Mouse (Mus musculus) layer of hippocampus, adult 2 months (tissue): ENCODE data around the gene Cacna1s. TPM values are rescaled to one million over a fixed set of nuclear protein-coding genes. Genes with fewer than 3 reads are reported as not detected.

Source experiments
- DNase-seq, 2 experiments: peaks; one replicate each; pipeline ENCODE4 v3.0.0; 2022; ENCODE audit warnings: low spot score in 2 of 2
- H3K27ac ChIP-seq: fragments of 200-600 bp; 2 replicates; pipeline ENCODE4 v1.8.1; 2022
- H3K4me3 ChIP-seq: fragments of 200-600 bp; 2 replicates; pipeline ENCODE4 v1.8.1; 2022; ENCODE audit warnings: mild to moderate bottlenecking
- CTCF ChIP-seq: fragments of 200-600 bp; conservative IDR thresholded peaks from 2 replicates; pipeline ENCODE4 v1.8.1; 2022; ENCODE audit warnings: antibody characterized with exemption, mild to moderate bottlenecking, moderate library complexity
- total RNA-seq, 2 experiments: library from RNA; stranded (reverse); gene quantifications; 2 replicates each; pipeline ENCODE4 v1.2.3; 2021

The Cacna1s gene
- total RNA-seq, 2 experiments from 2014 or later: 0.49 to 0.77 TPM

- Histone ChIP-seq H3K4me3 (no peak overlapping the region), H3K27ac (peak overlapping the region; percentile 71)
- no peak for TF ChIP-seq CTCF
- DNase-seq: no peak
These were observed 76.5 kb downstream of the Cacna1s start for GRCm38 (mm10) chr1:136128944-136129589.

- peak overlapping the region; percentile 39; the same call in 1 of the 2 replicates for H3K27ac ChIP-seq
- TF ChIP-seq CTCF: no peak
- no peak for DNase-seq
- H3K4me3 ChIP-seq: no peak overlapping the region
These were observed 77.6 kb downstream of the Cacna1s start for GRCm38 (mm10) chr1:136130107-136130506.

- TF ChIP-seq CTCF: 0 out of 2 replicates have a peak, but pooled peaks have one; percentile 6
- Histone ChIP-seq H3K4me3 (peak within 1 kb of the TSS; percentile 75), H3K27ac (peak within 1 kb of the TSS; percentile 96)
- DNase-seq: peak; percentile 91 to 94
These were observed 78.5 kb downstream of the Cacna1s start, which contains the start of gene Kif21b for GRCm38 (mm10) chr1:136130951-136131558. Gene Kif21b, plus strand, starts transcription at chr1:136131389.

GRCm38 (mm10) chr1:136131603-136132291 is 79.2 kb downstream of the Cacna1s start:
- Histone ChIP-seq H3K4me3 (peak overlapping the region; percentile 75), H3K27ac (peak overlapping the region; percentile 96)
- no peak for DNase-seq
- no peak for TF ChIP-seq CTCF

GRCm38 (mm10) chr1:136132386-136133201 is 80.0 kb downstream of the Cacna1s start:
- no peak for TF ChIP-seq CTCF
- H3K27ac ChIP-seq: peak overlapping the region; percentile 96
- no peak for DNase-seq
- H3K4me3 ChIP-seq: peak overlapping the region; percentile 75

- peak overlapping the region; percentile 75 for H3K4me3 ChIP-seq
- H3K27ac ChIP-seq: peak overlapping the region; percentile 96
- DNase-seq: no peak
- TF ChIP-seq CTCF: no peak
These were observed 81.2 kb downstream of the Cacna1s start for GRCm38 (mm10) chr1:136133570-136134240.

GRCm38 (mm10) chr1:136134547-136134946 is 82.0 kb downstream of the Cacna1s start:
- H3K27ac ChIP-seq: peak overlapping the region; percentile 96; the same call in 1 of the 2 replicates
- no peak for DNase-seq
- no peak overlapping the region for H3K4me3 ChIP-seq
- TF ChIP-seq CTCF: no peak

- Histone ChIP-seq H3K27ac (peak overlapping the region; percentile 95; the same call in 1 of the 2 replicates), H3K4me3 (no peak overlapping the region)
- TF ChIP-seq CTCF: no peak
- DNase-seq: no peak
These were observed 82.5 kb downstream of the Cacna1s start for GRCm38 (mm10) chr1:136135046-136135445.

- H3K4me3 ChIP-seq: no peak overlapping the region
- no peak for DNase-seq
- TF ChIP-seq CTCF: no peak
- H3K27ac ChIP-seq: peak overlapping the region; percentile 95
These were observed 83.4 kb downstream of the Cacna1s start for GRCm38 (mm10) chr1:136135777-136136444.

GRCm38 (mm10) chr1:136136547-136136946 is 84.0 kb downstream of the Cacna1s start:
- peak overlapping the region; percentile 95 for H3K27ac ChIP-seq
- no peak overlapping the region for H3K4me3 ChIP-seq
- DNase-seq: no peak
- no peak for TF ChIP-seq CTCF

- Histone ChIP-seq H3K27ac (peak overlapping the region; percentile 95), H3K4me3 (no peak overlapping the region)
- DNase-seq: no peak
- no peak for TF ChIP-seq CTCF
These were observed 84.6 kb downstream of the Cacna1s start for GRCm38 (mm10) chr1:136137071-136137531.

GRCm38 (mm10) chr1:136137575-136137974 is 85.0 kb downstream of the Cacna1s start:
- Histone ChIP-seq H3K4me3 (no peak overlapping the region), H3K27ac (peak overlapping the region; percentile 95)
- no peak for TF ChIP-seq CTCF
- DNase-seq: no peak
